Mouse (Mus musculus) layer of hippocampus, adult 8-10 months (tissue): Measurements from ENCODE around the gene Dffa. TPM values are rescaled to one million over a fixed set of nuclear protein-coding genes. Genes with fewer than 3 reads are reported as not detected.
A peak's percentile ranks its signal among the peaks of the same experiment; 100 is the strongest.

ENCODE experiments used
- DNase-seq, 2 experiments: peaks; one replicate each; pipeline ENCODE4 v3.0.0; 2022; ENCODE audit warnings: low spot score in 2 of 2
- total RNA-seq, 4 experiments: library from RNA; stranded (reverse); gene quantifications; 2 replicates each; pipeline ENCODE4 v1.2.4; 2022

Dffa gene
- 10 to 100 TPM; 52.4 to 57.7 (median 54.2) TPM for total RNA-seq

GRCm38 (mm10) chr4:149103875-149104561 is at the start of gene Dffa:
Gene Dffa (plus strand): TSS chr4:149104146.
- peak; percentile 91 to 92 for DNase-seq

DNA sequence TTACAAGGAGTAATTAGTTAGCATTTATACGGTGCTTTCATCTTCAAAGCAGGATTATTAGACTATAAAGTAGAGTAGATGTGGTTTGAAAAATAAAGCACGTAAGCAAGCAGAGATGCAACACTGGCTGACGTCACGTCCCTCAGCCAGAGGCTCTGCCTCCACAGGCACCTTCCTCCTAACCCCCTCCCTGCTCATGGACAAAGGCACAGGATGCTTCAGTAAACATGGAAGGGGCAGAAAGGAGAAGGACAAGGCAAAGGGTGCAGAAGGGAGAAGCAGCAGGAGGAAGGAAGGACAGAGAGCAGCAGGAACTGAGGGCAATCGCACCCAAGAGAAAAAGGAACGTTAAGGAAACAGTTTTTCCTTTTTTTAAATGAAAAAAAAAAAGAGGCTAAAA is 48.1 kb upstream of the Dffa start:
- no peak for DNase-seq

DNA sequence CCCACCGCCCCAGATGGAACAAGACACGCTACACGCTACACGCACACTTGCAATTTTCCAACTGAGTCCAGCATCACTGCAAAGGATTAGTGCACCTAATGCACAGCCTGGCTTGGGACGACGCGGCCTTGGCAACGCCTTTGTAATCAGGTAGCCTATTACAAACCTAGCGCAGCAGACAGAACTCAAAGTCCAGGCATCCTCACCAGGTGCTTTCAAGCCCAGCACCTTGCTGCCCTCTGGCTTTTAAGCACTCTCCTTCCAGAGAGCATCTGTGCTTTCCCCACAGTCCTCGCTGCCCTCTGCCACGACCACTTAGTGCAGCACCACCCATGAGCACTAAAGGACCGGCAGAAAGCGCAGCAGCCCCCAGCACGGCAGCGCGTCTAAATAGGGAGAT is 47.0 kb upstream of the Dffa start:
- DNase-seq: no peak

GRCm38 (mm10) chr4:149057470-149057869 is 46.5 kb upstream of the Dffa start:
- DNase-seq: no peak

- no peak for DNase-seq
These were observed 45.6 kb upstream of the Dffa start for GRCm38 (mm10) chr4:149058298-149058697.

DNA sequence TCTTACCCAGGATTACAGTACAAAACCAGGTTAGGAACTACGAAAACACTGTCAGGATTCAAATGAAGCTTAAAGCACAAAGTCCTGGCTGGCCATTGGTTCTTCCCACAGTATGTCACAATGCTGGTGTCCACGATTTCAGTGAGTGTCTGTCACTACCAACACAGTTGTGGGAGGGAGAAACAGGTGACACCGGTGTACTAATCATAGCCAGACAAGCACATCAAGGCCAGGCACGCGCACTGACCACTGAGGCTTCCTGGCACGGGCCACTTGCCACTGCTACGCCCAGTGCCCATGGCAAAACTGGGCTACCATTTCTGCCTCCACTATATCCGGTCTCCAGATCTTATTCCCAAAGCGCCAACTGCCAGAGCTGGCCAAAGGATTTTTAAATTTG is 44.2 kb upstream of the Dffa start:
- DNase-seq: no peak

DNA sequence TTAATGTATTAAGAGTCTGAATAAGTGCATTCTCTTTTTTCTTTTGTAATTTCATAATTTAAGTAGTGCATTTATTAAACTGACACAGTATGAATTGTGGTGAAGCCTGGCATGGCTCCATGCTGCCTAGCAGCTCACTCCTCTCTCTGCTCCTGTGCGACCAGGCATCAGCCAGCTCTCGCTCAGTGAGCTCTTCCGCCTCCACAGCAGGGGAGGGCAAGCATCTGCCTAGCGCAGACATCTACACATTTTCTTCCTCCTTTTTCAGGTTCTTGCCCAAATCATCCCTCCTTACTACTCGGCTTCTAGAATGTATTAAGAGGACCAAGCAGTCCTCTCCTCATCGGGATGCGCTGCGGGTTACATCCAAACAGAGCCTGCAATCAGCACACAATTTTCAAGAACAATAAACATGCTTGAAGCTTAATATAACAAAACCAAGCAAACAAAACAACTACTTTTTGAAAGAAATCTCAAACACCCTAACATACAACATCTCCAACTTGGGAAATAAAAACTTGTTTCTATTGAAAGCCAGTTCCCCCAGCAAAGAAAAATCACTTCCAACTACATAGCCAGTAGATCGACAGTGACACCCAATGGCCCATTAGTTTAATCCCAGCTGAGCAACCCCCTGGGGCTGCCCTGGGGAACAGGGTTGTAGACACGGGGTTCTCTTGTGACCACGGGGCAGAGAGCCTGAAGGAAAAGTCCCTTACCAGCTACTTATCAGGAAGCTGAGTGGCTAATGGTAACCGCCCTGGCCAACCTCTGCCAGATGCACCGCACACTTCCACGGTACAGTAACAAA is 43.1 kb upstream of the Dffa start:
- no peak for DNase-seq

GRCm38 (mm10) chr4:149061432-149061718 is 42.6 kb upstream of the Dffa start:
- DNase-seq: no peak

DNA sequence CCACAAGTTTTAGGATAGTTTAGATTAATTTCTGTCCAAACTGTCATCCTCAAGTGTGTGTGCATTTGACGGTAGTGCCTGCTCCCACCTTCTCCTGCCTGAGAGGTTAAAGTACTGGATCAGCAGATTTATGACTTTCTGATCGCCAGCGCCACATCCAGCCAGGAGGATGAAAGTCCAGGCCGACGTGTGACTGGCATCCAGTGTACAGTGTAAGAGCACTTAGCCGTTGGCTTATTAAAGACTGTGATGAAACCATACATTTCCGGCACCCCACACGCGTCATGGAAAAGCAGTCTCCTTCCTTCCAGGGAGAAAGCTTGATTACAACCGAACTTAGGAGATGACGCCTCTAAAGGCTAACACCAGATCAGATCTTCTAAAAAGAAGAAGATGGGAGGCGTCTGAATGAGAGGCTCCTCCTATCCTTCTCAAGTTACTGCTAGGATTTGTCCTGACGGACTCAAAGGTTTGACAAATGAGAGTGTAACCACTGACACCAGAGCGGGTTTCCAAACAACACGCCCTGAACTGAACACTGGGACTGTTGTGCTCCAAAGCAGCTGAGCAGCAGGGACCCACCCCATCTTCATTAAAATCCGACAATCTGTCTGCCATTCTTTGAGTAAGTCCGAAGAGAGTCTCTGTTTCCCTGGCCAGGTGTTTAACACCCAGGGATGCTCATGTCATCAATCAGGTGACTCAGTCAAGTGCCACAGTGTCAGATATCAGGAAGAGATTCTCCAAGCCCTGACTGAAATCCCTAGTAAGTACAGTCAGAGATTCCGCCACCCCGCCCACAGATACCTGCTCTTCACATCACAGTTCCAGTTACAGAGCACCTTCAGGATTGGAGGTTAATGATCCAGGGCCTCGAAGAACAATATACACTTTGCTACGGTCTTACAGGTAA is 41.3 kb upstream of the Dffa start:
- no peak for DNase-seq

GRCm38 (mm10) chr4:149064061-149064854 is 39.7 kb upstream of the Dffa start:
- no peak for DNase-seq

DNA sequence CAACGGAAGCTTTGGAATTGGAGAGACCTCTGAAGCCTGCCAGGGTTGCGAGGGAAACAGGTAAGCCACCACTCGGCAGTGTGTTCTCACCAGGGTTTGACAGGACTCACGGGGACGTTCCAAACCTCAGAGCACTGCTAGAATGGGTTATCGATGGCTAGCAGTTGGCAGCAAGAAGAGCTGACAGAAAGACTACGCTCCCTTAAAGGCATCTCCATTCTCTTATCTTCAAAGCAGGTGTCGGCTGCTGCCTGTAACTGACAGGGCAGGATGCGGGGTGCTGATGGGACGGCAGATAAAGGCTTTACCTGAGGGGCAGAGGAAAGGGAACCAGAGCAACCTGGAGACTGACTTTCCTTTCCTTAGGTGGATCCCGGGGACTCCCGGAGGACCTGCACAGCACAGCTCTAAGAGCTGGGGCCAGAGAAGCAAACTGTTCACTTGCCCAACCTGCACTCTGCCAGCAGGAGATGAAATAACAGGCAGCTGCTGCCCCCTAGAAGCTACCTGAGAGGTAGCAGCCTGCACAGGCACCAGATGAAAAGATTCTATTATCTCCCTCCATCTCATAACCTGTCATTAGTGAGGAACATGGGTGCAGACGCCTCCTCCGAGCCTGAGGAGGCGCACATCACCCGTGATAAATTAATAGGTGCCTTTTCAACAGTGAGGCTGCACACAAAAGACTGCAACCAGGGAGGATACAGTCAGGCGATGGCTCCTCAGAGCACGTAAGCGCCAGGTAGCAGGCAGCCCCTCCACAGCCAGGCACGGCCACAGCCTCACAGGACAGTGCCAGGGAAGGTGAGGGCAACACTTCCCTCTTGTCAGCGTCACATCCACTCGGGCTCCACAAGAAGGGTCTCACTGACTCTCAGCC is 37.0 kb upstream of the Dffa start:
- DNase-seq: no peak

DNA sequence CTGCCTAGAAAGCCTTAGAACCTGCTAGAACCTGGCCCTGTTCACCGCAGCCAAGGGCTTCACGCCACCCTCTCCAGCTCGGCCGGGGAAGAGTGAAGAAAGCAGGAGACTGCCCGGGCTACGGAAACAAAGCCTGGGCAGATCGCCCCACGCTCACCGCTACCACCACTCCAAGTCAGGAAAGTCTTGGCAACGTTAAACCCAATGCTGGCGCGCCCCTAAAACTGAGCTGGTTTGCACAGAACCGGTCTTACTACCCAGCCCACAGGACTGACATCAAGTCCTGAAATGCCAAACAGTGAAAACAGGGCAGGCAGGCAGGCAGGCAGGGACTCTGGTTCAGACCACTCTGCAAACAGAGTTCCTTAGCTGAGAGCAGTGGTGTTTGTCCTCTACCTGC is 28.9 kb upstream of the Dffa start:
- DNase-seq: no peak

- peak; percentile 39 to 71 for DNase-seq
These were observed 27.9 kb upstream of the Dffa start for GRCm38 (mm10) chr4:149075871-149076575.

DNA sequence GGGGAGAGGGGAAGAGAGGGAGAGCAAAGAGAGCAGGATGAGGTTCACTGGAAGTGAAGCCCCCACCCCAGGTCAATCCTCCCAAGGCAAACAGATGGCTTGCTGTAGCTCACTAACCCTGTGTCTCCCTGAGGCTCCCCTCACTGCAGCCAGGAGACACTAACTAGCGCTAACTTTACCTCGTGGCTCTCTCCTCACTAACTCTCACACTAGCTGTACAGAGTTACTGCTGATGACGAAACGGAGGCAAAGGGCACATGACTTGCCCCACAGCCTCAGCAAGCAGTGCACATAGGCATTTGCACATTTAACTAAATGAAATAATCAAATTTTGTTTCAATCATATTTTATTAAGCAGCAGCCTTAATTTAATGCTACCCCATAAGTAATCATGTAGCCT is 25.7 kb upstream of the Dffa start:
- no peak for DNase-seq

GRCm38 (mm10) chr4:149079629-149080028 is 24.3 kb upstream of the Dffa start:
- DNase-seq: no peak

GRCm38 (mm10) chr4:149080111-149080510 is 23.8 kb upstream of the Dffa start:
- no peak for DNase-seq

DNA sequence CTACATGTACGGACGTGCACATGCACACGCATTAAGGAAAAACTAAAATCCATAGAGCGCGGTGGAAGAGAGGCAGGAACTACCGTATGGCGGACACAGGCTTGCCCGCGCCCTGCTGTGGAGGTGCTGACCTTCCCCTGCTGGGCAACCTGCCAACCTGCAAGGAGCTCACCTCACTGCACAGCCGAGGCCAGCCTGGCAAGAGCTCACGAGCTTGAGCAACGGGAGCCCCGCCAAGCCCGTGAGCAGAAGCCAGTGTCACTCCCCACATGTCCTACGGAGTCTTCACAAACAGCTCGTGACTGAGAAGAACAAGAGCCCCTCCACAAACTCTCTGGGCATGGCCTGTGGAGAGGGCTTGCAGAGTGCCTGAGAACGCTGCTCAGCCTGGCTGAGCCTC is 22.4 kb upstream of the Dffa start:
- no peak for DNase-seq

DNA sequence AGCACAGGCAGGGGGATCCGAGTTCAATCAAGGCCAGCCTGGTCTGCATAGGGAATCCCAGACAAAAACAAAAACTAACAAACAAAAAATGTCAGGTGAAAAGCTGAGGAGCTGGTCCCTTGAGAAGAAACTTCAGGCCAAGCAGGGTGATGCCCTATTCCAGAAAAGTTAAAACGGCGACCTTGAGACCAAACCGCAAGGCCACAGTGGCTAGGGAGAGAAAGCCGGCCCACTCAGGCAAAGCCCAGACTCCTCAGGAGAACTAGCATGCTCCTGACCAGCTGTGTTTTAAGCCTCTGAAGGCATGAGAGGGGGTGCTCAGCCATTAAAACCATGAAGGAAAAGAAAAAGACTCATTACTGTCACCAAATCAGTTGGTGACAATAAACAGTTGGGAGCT is 18.6 kb upstream of the Dffa start:
- DNase-seq: no peak

GRCm38 (mm10) chr4:149091364-149091763 is 12.6 kb upstream of the Dffa start:
- DNase-seq: no peak

- no peak for DNase-seq
These were observed 6.0 kb upstream of the Dffa start for GRCm38 (mm10) chr4:149097956-149098355.
